Mouse (Mus musculus): ENCODE data around the gene Tbc1d22a.

GRCm38 (mm10) chr15:86476483-86476882 lies 262.2 kb downstream of the Tbc1d22a start:
- no peak for TF ChIP-seq HCFC1 (IDR thresholded peaks at IDR 0.05; ENCODE audit: borderline replicate concordance, insufficient read depth, low read length)
- TF ChIP-seq CHD2 (IDR thresholded peaks at IDR 0.05; ENCODE audit: low read depth, low read length), result no peak
- TF ChIP-seq MAFK (IDR thresholded peaks at IDR 0.05; ENCODE audit: insufficient read depth, low read depth, low read length), result no peak

Data from ES-E14 (cell line).